Mouse (Mus musculus) bone marrow, adult 2 months (tissue): ENCODE measurements at regions not wholly inside any gene's neighbourhood (a gene's known extent, or its start where the extent isn't known, plus 50 kb on each side); places are given as distances from the start of the nearest gene placed in this dataset.

Experiments used
- CTCF ChIP-seq: fragments of 200-500 bp; IDR thresholded peaks from 2 replicates; pipeline ENCODE4 v1.5.1; 2011; ENCODE audit warnings: low read length, control low read depth; ENCODE audit not compliant: control insufficient read depth, insufficient read depth
- POLR2A ChIP-seq: fragments of 200-500 bp; IDR thresholded peaks from 2 replicates; pipeline ENCODE4 v1.6.1; 2011; ENCODE audit warnings: low read depth, mild to moderate bottlenecking, control low read depth, low read length, borderline replicate concordance; ENCODE audit not compliant: control insufficient read depth

GRCm38 (mm10) chr11:57954510-57955184 is 54.2 kb upstream of the Larp1 start:
- no peak for TF ChIP-seq CTCF
- no peak for TF ChIP-seq POLR2A
